Mouse (Mus musculus): ENCODE results near the gene Usp39.

DNA sequence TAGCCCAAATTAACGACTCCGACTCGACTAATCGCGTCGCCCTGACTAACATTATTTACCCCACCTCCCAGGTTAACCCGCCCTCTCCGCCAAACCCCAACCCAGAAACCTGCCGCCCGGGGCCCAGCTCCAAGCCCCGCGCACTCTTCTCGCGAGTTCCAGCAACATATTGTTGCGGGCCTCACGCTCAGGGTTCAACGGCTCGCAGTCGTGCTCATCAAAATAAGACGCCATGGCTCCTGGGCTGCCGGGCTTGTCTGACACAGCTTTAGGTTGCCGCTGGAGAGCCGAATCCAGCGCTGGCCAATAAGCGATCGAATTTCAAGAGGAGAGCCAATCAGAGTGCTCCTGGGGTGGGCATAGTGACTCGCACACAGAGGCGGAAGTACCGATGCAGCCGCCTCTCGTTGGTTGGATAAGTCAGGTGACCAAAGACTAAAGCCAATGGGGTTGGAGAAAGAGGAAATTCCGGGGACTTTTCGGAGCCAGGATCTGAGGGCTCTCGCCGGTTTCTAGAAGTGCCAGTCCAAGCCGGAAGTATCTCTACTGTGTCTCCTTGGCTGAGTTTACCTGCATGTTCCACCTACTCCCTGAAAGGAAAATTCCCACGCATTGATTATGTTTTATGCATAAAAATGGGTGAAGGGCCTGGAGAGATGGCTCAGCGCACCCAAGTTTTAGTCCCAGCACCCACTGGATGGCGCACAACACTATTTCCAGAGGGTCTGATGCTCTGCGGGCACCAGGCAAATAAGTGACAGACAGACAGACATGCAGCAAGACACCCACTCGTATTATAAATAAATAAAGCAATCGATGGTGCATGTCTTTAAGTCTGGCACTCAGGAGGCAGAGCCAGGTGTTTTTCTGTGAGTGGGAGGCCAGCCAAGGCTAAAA lies 17.4 kb upstream of the Usp39 start:
- TF ChIP-seq POLR2A (IDR thresholded peaks at IDR 0.05; ENCODE audit: insufficient read length, low read depth) (peak; percentile 67), MYOD1 (IDR thresholded peaks at IDR 0.05; ENCODE audit: control insufficient read depth in 1 of 3, insufficient read length in 2 of 3, low read depth in 2 of 3) (no peak), USF1 (IDR thresholded peaks at IDR 0.05; ENCODE audit: low read depth) (peak; percentile 94), MYOG (IDR thresholded peaks at IDR 0.05; ENCODE audit: control insufficient read depth in 1 of 3, insufficient read depth in 1 of 3, insufficient read length in 2 of 3, low read depth in 2 of 3) (no peak), E2F4 (IDR thresholded peaks at IDR 0.05; ENCODE audit: insufficient read depth) (peak; percentile 50)
